Mouse (Mus musculus) heart, embryonic 12.5 days (tissue): ENCODE measurements around the gene Lrmda. TPM values are rescaled to one million over a fixed set of nuclear protein-coding genes. Genes with fewer than 3 reads are reported as not detected.

Source experiments
- ATAC-seq: fragments of 200-750 bp; cut with Nextera tagmentation; 2 replicates; pipeline ENCODE4 v1.8.0; 2017; ENCODE audit warnings: moderate TSS enrichment, moderate library complexity; ENCODE audit not compliant: insufficient number of reproducible peaks, low FRiP score
- H3K27ac ChIP-seq: fragments of 300-500 bp; sonication (generic); 2 replicates; pipeline ENCODE4 v1.5.1; 2016; ENCODE audit warnings: mild to moderate bottlenecking, moderate library complexity; ENCODE audit not compliant: poor library complexity, severe bottlenecking
- H3K27me3 ChIP-seq: fragments of 300-500 bp; sonication (generic); replicated peaks from 2 replicates; pipeline ENCODE4 v1.6.1; 2016; ENCODE audit warnings: mild to moderate bottlenecking, moderate library complexity
- H3K36me3 ChIP-seq: fragments of 300-500 bp; sonication (generic); 2 replicates; pipeline ENCODE4 v1.6.1; 2016; ENCODE audit warnings: mild to moderate bottlenecking, moderate library complexity
- H3K4me1 ChIP-seq: fragments of 300-500 bp; sonication (generic); replicated peaks from 2 replicates; pipeline ENCODE4 v1.6.1; 2016; ENCODE audit warnings: mild to moderate bottlenecking
- H3K4me2 ChIP-seq: fragments of 300-500 bp; sonication (generic); 2 replicates; pipeline ENCODE4 v1.6.1; 2016; ENCODE audit warnings: mild to moderate bottlenecking, moderate library complexity
- H3K4me3 ChIP-seq: fragments of 300-500 bp; sonication (generic); 2 replicates; pipeline ENCODE4 v1.5.1; 2016; ENCODE audit warnings: mild to moderate bottlenecking
- H3K9ac ChIP-seq: fragments of 300-500 bp; sonication (generic); 2 replicates; pipeline ENCODE4 v1.6.1; 2016; ENCODE audit warnings: mild to moderate bottlenecking, moderate library complexity
- H3K9me3 ChIP-seq: fragments of 300-500 bp; sonication (generic); replicated peaks from 2 replicates; pipeline ENCODE4 v1.6.1; 2016; ENCODE audit warnings: mild to moderate bottlenecking, moderate library complexity
- WGBS: fragments of 180-500 bp; shearing (Covaris S2); methylation state at CpG from one replicate; pipeline ENCODE4 v1.1.7; 2016; 5-methylcytosine and 5-hydroxymethylcytosine counted together
- polyA plus RNA-seq: library from polyadenylated mRNA; unstranded; fragments of >200 nt; fragmentation: Nextera tagmentation; extraction: Ambion mirVana; gene quantifications from 2 replicates; pipeline ENCODE4 v1.2.1, GENCODE M21; 2016

Lrmda gene
- polyA plus RNA-seq, 1 experiment from 2014 or later: 1.0 TPM

GRCm38 (mm10) chr14:22743264-22743663 is 723.8 kb downstream of the Lrmda start:
- no peak overlapping the region for H3K4me2 ChIP-seq
- 45% methylated on average over 4 of the region's 4 CpGs for WGBS
- no peaks in the 10 kb centered on the region for H3K36me3 ChIP-seq
- ATAC-seq: no peak
- no peak overlapping the region for H3K9ac ChIP-seq
- H3K9me3 ChIP-seq: no peaks in the 10 kb centered on the region
- no peaks in the 10 kb centered on the region for H3K27me3 ChIP-seq
- peaks cover 19% of the 10 kb centered on the region for H3K4me1 ChIP-seq
- no peak overlapping the region for H3K27ac ChIP-seq
- no peak overlapping the region for H3K4me3 ChIP-seq

- Histone ChIP-seq H3K4me2 (no peak overlapping the region), H3K9ac (no peak overlapping the region), H3K27me3 (no peaks in the 10 kb centered on the region), H3K36me3 (no peaks in the 10 kb centered on the region), H3K27ac (no peak overlapping the region), H3K9me3 (no peaks in the 10 kb centered on the region), H3K4me1 (peaks cover 12% of the 10 kb centered on the region), H3K4me3 (no peak overlapping the region)
- 41% methylated on average over 5 of the region's 5 CpGs for WGBS
- no peak for ATAC-seq
These were observed 725.2 kb downstream of the Lrmda start for GRCm38 (mm10) chr14:22744701-22745100.

- H3K4me2 ChIP-seq: no peak overlapping the region
- WGBS: 53% methylated on average over 1 of the region's 1 CpGs
- ATAC-seq: no peak
- H3K4me1 ChIP-seq: peaks cover 13% of the 10 kb centered on the region
- no peaks in the 10 kb centered on the region for H3K36me3 ChIP-seq
- H3K4me3 ChIP-seq: no peak overlapping the region
- no peak overlapping the region for H3K9ac ChIP-seq
- H3K9me3 ChIP-seq: no peaks in the 10 kb centered on the region
- H3K27ac ChIP-seq: no peak overlapping the region
- no peaks in the 10 kb centered on the region for H3K27me3 ChIP-seq
These were observed 725.9 kb downstream of the Lrmda start for GRCm38 (mm10) chr14:22745263-22745881.

- Histone ChIP-seq H3K9ac (no peak overlapping the region), H3K4me3 (no peak overlapping the region), H3K27me3 (no peaks in the 10 kb centered on the region), H3K4me2 (0 out of 2 replicates have a peak overlapping the region, but pooled peaks have one; percentile 8), H3K9me3 (no peaks in the 10 kb centered on the region), H3K4me1 (peaks cover 17% of the 10 kb centered on the region), H3K36me3 (no peaks in the 10 kb centered on the region), H3K27ac (no peak overlapping the region)
- no peak for ATAC-seq
- 17% methylated on average over 5 of the region's 5 CpGs for WGBS
These were observed 726.5 kb downstream of the Lrmda start for GRCm38 (mm10) chr14:22745882-22746480.

- H3K9me3 ChIP-seq: no peaks in the 10 kb centered on the region
- H3K27me3 ChIP-seq: no peaks in the 10 kb centered on the region
- H3K36me3 ChIP-seq: no peaks in the 10 kb centered on the region
- peaks cover 17% of the 10 kb centered on the region for H3K4me1 ChIP-seq
- ATAC-seq: no peak
- no peak overlapping the region for H3K4me3 ChIP-seq
- no peak overlapping the region for H3K27ac ChIP-seq
- H3K4me2 ChIP-seq: no peak overlapping the region
- WGBS: 69% methylated on average over 5 of the region's 5 CpGs
- no peak overlapping the region for H3K9ac ChIP-seq
These were observed 728.3 kb downstream of the Lrmda start for GRCm38 (mm10) chr14:22747816-22748215.

- peak; percentile 78 for ATAC-seq
- no peak overlapping the region for H3K4me3 ChIP-seq
- no peak overlapping the region for H3K27ac ChIP-seq
These were observed 730.9 kb downstream of the Lrmda start for GRCm38 (mm10) chr14:22750409-22750808.

GRCm38 (mm10) chr14:22751290-22751689 is 731.8 kb downstream of the Lrmda start:
- H3K27ac ChIP-seq: no peak overlapping the region
- ATAC-seq: no peak
- no peak overlapping the region for H3K4me2 ChIP-seq
- H3K4me1 ChIP-seq: peaks cover 16% of the 10 kb centered on the region
- H3K9me3 ChIP-seq: no peaks in the 10 kb centered on the region
- H3K4me3 ChIP-seq: no peak overlapping the region
- H3K9ac ChIP-seq: no peak overlapping the region
- 71% methylated on average over 10 of the region's 10 CpGs for WGBS
- H3K36me3 ChIP-seq: no peaks in the 10 kb centered on the region
- H3K27me3 ChIP-seq: no peaks in the 10 kb centered on the region

More at GRCm38 (mm10) chr14:22750409-22750808, 730.9 kb downstream of the Lrmda start:
- no peak overlapping the region for H3K9ac ChIP-seq
- H3K4me1 ChIP-seq: peaks cover 21% of the 10 kb centered on the region
- no peak overlapping the region for H3K4me2 ChIP-seq
- H3K36me3 ChIP-seq: no peaks in the 10 kb centered on the region
- H3K9me3 ChIP-seq: no peaks in the 10 kb centered on the region
- no peaks in the 10 kb centered on the region for H3K27me3 ChIP-seq

GRCm38 (mm10) chr14:22754633-22755032 is 735.1 kb downstream of the Lrmda start:
- no peak overlapping the region for H3K4me3 ChIP-seq
- H3K4me1 ChIP-seq: peaks cover 22% of the 10 kb centered on the region
- H3K36me3 ChIP-seq: no peaks in the 10 kb centered on the region
- no peak overlapping the region for H3K27ac ChIP-seq
- no peaks in the 10 kb centered on the region for H3K9me3 ChIP-seq
- H3K9ac ChIP-seq: no peak overlapping the region
- no peaks in the 10 kb centered on the region for H3K27me3 ChIP-seq
- ATAC-seq: no peak
- 83% methylated on average over 5 of the region's 5 CpGs for WGBS
- H3K4me2 ChIP-seq: no peak overlapping the region

- Histone ChIP-seq H3K9me3 (no peaks in the 10 kb centered on the region), H3K36me3 (no peaks in the 10 kb centered on the region), H3K4me1 (peaks cover 29% of the 10 kb centered on the region), H3K27me3 (no peaks in the 10 kb centered on the region), H3K4me3 (no peak overlapping the region), H3K4me2 (no peak overlapping the region), H3K27ac (no peak overlapping the region), H3K9ac (no peak overlapping the region)
- 82% methylated on average over 3 of the region's 3 CpGs for WGBS
- no peak for ATAC-seq
These were observed 738.0 kb downstream of the Lrmda start for GRCm38 (mm10) chr14:22757493-22757892.

- no peak overlapping the region for H3K4me3 ChIP-seq
- H3K27me3 ChIP-seq: no peaks in the 10 kb centered on the region
- H3K9ac ChIP-seq: no peak overlapping the region
- H3K4me2 ChIP-seq: no peak overlapping the region
- peak overlapping the region; percentile 45 for H3K27ac ChIP-seq
- 7% methylated on average over 2 of the region's 2 CpGs for whole genome bisulfite sequencing
- H3K36me3 ChIP-seq: no peaks in the 10 kb centered on the region
- H3K9me3 ChIP-seq: no peaks in the 10 kb centered on the region
- no peak for ATAC-seq
- H3K4me1 ChIP-seq: peaks cover 21% of the 10 kb centered on the region
These were observed 739.7 kb downstream of the Lrmda start for GRCm38 (mm10) chr14:22759216-22759615.

- H3K4me3 ChIP-seq: no peak overlapping the region
- no peak overlapping the region for H3K4me2 ChIP-seq
- ATAC-seq: peak; percentile 84
- H3K27ac ChIP-seq: peak overlapping the region; percentile 45
- peaks cover 21% of the 10 kb centered on the region for H3K4me1 ChIP-seq
- no peaks in the 10 kb centered on the region for H3K9me3 ChIP-seq
- H3K27me3 ChIP-seq: no peaks in the 10 kb centered on the region
- H3K36me3 ChIP-seq: no peaks in the 10 kb centered on the region
- no peak overlapping the region for H3K9ac ChIP-seq
These were observed 740.2 kb downstream of the Lrmda start for GRCm38 (mm10) chr14:22759673-22760072.
